Mouse (Mus musculus) left cerebral cortex, postnatal 14 days (tissue): ENCODE measurements around the gene Mif. TPM values are rescaled to one million over a fixed set of nuclear protein-coding genes. Genes with fewer than 3 reads are reported as not detected.
A peak's percentile ranks its signal among the peaks of the same experiment; 100 is the strongest.

Experiments
- DNase-seq, 2 experiments: peaks; one replicate each; pipeline ENCODE4 v3.0.0; 2021 to 2022; ENCODE audit warnings: low spot score in 2 of 2, mixed read lengths in 1 of 2
- intact Hi-C: fragments of 180-260 bp; cut with DNase I; formaldehyde crosslinking; loops from one replicate; pipeline ENCODE4 v1.15.1; 2025
- total RNA-seq, 2 experiments: library from RNA; stranded (reverse); gene quantifications; 2 replicates each; pipeline ENCODE4 v1.2.3; 2021

The Mif gene
- total RNA-seq, 2 experiments from 2014 or later = 690 to 714 TPM

DNA sequence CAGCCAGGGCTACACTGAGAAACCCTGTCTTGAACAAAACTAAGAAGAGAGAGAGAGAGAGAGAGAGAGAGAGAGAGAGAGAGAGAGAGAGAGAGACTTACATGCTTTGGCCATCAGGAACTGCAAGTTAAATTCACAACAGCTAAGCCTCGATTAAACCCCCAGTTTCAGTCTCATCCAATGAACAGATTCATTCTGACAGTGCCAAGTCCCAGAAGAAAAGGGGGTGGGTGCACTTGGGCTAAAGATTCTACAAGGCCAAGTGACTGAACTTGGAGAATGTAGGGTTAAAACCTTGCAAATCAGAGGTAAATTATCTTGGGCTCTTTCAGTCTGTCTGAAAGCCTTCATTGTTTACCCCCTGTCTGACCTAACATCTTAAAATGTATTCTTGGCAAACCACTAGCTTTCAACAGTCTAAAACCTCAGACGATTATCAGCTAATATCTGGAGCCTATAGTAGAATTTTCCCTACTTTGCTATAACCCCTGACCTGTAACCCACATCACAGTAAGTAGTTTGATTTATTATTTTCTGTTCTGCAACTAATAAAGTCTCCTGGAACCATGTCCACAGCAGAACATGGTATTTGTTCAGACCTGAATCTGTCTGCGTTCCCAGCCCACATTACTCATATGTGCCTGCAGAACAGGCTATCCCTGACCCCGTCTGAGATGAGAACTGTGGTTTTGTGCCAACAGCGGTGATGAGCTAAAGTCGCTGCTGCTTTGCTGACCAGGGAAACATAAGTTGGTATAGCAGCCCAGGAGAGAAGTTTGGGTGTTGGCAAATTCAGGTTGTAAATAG lies 20.9 kb upstream of the Mif start:
- DNase-seq = no peak
- intact Hi-C loops = no loop called here

DNA sequence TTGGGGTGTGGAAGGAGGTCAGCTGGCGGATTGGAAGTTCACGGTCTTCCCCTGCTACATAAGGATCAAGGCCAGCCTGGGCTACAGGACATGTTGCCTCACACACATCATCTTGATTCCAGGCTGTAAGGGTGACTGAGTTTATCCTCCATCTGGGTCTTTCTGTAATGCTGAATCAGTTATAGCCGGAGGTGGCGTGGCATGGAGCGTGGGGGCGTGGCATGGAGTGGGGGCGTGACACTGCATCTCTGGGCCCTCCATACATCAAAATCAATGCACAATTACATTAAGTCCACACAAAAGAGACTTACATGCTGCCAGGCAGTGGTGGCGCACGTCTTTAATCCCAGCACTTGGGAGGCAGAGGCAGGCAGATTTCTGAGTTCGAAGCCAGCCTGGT lies 20.3 kb upstream of the Mif start:
- intact Hi-C loops = no loop called here
- DNase-seq = no peak

DNA sequence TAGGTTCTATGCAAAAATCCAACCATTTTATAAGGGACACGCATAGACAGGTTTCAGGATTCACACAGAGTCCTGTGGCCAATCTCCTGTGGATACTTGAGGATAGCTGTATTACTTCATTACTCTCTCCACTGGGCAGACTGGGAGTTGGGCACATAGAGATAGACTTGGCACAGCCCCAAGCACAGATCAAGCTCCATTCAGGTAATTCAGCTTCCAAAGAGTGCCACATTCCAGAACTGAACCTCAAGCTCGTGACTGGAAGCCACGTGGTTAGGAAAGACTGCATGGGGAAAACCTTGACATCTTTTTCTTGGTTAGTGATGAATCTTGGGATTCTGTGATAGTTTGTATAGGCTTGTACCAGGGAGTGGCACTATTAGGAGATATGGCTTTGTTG lies 18.8 kb upstream of the Mif start:
- intact Hi-C loops = no loop called here
- DNase-seq = no peak

DNA sequence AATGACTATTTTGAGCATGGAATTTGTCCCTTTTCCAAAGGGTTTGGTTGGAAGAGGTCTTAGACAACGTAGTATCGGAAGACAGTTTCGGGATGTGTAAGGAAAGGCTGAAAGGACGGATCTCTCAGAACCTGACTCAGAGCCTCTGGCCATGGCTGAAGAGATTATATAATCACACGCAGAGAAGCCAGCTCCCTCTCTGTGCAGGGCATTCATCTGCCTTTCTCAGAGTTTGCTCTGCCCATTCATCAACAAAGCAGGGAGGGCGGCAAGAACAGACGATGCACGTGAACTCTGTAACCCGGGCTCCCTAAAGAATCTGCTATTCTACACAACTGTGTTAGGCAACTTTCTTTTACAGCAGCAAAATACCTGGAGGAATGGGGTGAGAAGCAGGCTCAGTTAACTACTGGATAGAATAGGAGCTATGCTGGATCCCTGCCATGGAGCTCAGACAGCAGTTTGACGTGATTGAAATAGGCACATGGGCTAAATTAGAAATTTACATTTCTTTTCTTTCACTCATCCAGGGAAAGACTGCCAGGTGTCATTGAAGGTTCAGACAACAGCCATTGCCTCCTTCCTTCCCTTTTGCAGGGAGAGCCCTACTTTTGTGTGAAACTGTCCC lies 13.6 kb upstream of the Mif start:
- intact Hi-C loops = no loop called here

DNA sequence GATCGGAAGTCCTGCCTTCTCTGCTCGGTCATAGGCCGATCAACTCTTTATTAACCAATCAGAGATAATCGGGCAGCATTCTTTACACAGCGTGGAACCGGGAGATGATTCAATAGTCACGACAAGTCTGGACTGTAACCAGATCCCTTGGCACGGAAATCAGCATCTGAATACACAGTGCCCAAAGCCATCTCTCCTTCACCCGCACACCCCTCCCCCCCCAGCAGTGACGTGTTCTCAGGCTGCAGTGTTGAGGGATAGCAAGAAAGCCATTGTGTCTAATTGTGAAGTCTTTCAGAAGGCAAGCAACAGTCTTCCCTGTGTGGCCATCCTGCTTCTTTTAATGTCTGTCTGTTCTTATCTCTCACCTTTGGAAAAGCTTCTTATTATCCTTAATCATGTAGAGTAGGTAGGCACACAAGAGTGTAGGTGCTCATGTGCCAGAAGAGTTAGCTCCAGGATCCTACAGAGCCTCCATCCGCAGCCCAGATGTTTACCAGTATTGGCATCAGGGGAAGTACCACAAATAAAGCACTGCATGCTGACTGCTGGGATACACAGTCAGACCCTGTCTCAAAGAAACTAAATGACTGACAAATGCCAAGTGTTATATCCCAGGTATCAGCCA lies 13.0 kb upstream of the Mif start:
- peak; percentile 71 to 87 for DNase-seq
- intact Hi-C loops = no loop called here

More for the DNA sequence above, 13.6 kb upstream of the Mif start:
- no peak for DNase-seq

DNA sequence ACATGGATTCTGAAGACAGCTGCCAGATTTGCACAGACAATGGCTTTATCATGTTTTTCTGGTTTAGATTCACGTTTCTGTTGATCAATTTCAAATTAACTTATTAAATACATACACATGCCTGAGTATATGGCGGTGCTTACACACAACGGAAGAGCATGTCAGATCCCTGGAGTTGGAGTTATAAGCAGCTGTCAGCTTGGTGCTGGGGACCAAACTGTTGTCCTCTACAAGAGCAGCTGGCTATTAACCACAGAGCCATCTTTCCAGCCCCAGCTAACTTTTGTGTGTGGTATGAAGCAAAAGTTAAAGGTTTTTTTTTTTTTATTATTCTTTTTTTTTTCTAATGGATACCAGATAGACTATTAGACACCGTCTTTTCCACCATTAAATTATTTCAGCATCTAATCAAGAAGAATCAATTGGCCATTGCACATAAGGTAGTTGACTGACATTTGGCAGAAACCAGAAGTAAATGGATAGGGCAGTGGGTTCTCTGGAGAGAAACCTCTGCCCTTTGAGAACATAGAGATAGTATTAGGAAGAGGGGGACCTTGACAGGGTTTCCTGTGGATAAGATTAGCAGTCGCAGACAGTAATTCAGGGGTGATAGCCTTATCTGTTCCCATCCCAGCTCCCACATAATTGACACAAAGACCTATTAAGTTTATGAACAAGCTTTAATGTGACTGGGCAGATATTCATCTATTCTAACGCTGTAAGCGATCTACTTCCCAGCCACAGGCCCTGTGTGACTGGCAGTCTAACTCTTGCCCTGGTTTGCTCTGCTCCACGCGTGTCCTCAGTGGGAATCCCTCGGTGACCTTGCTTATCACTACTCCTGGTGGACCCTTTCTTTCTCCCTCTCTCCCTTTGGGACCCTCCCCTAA lies 12.2 kb upstream of the Mif start:
- no peak for DNase-seq
- intact Hi-C loops = no loop called here

DNA sequence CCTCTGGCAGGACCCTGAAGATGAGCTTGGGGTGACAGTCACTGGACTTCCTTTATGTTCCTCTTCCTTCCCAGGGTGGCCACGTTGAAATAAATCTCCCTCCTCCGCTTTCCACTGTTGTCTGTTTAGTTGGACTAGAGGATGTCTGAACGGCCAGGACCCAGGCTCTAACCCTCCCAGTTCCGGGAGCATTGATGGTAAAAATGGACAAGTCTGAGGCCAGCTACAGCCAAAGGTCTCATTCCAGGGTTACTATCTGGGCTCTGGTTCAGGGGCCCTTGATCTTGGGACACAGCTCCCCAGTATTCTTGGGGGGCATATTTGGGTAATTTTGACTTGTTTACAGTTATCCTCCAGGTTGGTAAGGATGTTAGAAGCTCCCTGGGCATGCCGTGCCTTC lies 1.5 kb upstream of the Mif start:
- intact Hi-C loops = no loop called here
- DNase-seq = no peak

DNA sequence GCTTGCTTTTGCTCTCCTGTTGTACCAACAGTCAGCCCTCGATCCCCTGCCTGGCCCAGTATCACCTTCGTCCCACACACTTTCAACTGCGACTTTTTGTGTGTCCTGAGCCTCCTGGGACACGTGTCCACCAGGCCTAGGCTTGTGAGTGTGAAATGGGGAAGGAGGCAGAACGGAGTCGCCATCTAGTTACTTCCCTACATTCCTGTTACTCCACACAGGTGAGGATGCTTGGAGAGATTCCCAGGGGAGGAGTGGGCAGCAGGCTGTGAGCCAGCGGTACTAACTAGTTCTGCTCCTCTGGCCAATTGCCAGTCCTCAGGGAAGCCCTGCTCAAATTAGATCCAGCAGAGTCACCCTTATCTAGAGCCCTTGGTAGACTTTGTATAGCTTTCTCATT lies 706 bp upstream of the Mif start:
- intact Hi-C loops = no loop called here
- no peak for DNase-seq

DNA sequence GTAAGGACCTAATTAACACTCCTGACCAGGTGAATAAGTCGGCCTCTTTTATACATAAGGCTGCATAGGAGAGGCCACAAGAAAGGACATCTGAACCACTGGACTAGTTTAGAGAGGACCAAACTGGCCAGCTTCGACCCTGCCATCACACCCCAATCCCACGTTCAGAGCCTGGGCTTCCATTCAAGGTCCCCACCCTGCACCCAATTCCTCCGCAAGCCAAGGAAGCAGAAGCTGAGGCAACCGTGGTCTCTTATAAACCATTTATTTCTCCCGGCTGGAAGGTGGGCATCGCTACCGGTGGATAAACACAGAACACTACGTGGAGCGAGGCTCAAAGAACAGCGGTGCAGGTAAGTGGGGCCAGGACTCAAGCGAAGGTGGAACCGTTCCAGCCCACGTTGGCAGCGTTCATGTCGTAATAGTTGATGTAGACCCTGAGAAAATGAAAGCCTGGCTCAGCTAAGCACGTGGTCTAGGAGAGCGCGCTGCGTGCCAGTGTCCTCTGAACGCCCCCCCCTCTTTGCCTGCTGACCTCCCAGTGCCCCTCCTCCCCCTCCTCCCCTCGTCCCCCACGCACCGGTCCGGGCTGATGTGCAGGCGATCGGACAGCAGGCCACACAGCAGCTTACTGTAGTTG lies 813 bp downstream of the Mif start:
- peak in 1 of 2 experiments; percentile 59 for DNase-seq
- intact Hi-C loops = loop anchor here (5.0 kb wide), 1 partner anchor 222 kb away; no protein-coding TSS in a partner anchor

DNA sequence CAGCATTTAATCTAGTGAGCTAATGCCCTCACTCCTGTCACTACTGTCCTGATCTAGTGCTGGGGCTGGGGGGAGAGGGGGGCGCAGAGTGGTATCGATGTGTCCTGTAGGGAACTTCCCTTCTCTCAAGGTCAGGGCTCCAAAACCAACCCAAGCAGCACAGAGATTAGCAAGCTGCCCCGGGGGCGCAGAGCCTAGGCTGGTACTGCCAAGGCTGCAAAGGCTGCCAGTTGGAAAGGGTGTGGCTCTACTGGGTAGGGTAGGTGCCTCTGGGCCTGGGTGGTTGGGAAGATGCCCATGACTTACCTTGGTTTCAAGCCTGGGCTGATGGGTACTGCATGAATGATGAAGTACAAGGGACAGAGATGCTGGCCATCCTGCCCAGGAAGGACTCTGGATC lies 2.4 kb downstream of the Mif start:
- DNase-seq = no peak
- intact Hi-C loops = loop anchor here (5.0 kb wide), 1 partner anchor 220 kb away; no protein-coding TSS in a partner anchor

DNA sequence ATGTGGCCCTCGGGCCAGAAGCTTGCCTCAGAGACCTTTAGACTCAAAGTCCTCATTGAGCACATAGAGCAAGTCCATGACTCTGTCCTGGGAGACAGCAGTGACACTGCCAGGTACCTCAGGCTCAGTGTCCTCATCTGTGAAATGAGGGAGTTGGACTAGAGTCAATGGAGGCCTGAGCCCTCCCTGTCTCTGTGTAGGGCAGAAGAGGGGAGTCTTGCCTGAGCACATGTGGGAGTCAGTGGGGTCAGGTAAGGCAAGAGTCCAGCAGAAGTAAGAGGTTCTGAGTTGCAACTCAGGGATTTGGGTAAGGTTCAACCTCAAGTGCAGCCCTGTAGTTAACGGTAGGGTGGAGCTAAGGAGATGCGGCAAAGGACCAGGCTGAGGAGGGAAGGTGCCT lies 3.1 kb downstream of the Mif start:
- no peak for DNase-seq
- intact Hi-C loops = loop anchor here (5.0 kb wide), 1 partner anchor 220 kb away; no protein-coding TSS in a partner anchor

DNA sequence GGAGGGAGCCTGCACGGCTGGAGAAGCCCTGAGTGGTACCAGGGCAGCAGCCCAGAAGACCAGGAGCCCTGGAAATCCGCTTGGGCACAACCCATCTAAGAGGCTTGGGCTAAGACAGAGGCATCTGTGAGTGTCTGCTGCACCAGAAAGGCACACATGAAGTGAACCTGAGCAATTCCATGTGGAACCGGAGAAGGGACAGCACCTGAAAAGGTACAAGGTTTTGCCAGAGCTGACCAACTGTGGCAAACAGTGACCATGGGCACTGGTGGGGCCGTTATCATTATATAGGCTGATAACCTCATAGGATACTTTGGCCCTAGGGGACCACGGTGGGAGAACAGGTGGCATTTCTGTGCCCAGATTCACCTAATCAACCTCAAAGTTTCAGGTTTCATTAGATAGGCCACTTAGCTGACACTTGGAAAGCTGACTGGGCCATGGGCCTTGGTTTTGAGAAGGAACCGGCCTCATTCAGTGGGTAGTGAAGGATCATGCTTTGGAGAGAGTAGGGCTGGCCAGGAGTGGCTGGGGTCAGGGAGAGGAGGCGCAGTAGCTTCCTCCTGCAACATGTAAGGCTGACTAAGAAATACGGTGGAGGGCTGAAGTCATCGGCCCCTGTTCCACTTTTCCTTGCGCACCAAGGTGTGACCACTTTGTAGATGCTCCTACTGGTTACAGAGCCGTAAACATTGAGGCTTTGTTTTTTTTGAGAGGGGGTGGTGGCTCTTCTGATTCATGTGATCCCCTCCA lies 3.7 kb downstream of the Mif start:
- intact Hi-C loops = loop anchor here (5.0 kb wide), 1 partner anchor 219 kb away; no protein-coding TSS in a partner anchor
- DNase-seq = no peak

DNA sequence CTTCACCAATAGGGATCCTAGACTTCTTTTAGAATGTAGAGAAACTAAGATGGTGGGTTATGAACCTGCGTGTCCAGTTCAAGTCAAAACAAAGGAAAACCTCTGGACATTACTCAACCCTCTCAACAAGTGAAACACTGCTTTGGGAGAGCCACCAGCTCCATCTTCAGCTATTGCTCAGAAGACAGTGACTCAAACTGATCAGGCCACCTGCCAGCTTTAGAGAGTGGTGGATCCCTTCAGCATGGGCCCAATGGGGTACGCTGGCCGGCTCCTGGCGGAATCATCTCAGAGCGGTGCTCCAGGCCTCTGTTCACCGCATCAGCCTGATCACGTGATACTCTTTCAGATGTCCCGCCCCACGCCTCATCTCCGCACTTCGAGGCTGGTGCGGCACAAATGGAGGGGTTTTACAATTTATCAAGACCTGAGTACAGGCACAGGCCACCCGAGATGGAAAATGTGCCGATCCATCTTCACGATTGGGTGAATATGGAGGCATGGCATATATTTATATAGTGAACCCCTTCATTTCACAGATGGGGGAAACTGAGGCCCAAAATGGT lies 4.5 kb downstream of the Mif start:
- no peak for DNase-seq
- intact Hi-C loops = loop anchor here (5.0 kb wide), 1 partner anchor 218 kb away; no protein-coding TSS in a partner anchor

DNA sequence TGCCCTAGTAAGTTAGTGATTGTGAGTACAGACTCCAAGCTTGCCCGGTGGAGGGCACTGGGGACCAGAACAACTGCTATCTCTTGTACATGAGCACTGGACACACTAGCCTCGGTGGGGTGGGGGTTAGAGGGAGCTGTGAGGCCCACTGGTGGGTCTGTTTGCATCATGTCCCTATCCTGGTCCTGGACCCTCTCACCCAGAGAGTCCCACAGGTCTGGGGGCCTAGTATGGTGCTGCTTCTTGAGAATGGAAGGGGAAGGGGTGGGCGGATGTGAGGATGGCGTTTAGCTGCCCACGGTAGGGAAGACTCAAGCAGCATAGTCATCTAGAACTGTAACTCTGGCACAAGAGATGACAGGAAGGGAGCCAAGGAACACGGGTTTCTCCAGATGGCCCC lies 5.2 kb downstream of the Mif start:
- intact Hi-C loops = loop anchor here (5.0 kb wide), 1 partner anchor 217 kb away; no protein-coding TSS in a partner anchor
- no peak for DNase-seq

DNA sequence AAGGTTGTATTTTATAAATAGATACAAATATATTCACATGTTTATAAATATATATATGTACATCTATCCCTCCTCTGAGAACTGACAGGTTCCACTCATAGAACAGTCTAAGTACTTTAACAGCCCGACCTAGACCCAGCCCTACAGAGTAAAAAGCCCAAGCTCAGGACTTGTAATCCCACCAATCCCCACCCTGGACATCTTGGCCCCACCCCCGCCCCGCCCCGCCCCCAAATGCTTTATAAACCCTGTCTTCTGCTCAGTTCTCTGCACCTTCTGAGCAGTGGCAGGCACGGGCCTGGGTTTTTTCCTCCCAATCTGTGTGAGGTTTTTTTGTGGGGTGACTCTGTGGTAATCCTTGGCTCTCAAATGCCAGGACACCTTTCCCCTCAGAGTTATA lies 5.9 kb downstream of the Mif start:
- no peak for DNase-seq
- intact Hi-C loops = no loop called here

DNA sequence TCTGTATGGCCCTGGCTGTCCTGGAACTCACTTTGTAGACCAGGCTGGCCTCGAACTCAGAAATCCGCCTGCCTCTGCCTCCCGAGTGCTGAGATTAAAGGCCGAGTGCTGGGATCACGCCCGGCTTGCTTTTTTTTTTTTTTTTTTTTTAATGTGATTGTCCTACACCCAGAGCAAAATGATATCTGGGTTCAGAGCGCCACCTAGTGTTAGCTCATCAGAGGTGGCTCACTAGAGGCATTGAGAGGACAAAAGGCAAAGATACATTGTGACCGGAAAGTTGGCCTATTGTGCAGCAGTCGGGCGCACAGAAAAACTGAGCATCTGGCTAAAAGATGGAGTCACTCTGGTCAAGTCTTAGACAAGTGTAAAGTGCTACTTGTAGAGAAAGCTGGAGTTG lies 6.6 kb downstream of the Mif start:
- intact Hi-C loops = loop anchor here (1.0 to 2.0 kb wide), 3 partner anchors 89 to 267 kb away; partner anchors contain the start of gene Cabin1

DNA sequence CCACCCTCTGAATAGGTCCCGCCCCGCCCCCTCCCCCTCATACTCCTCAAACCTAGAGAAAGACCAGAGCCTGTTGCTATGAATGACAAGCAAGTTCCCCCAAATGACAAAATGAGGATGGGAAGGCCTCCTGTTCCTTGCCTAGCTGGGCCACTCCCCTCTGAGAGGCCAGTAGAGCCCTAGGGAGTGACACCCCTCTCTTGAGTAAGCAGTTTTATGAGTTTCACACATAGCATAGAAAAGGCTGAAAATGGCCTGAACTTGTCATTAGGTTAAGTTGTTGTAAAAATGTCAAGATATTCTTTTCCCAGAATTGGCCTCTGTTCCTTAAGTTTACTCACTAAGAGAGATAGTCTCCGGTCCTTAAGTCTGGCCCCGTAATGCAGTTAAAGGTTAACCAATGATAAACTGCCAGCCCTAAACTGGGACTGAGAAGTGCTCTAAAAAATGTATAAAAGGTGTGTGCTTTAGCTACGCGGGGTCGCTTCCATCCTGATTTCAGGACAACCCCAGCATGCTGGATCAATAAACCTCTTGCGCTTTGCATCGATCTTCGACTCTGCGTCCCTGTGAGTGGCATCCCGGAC lies 7.4 kb downstream of the Mif start:
- no peak for DNase-seq
- intact Hi-C loops = loop anchor here (1.0 to 2.0 kb wide), 3 partner anchors 88 to 266 kb away; partner anchors contain the start of gene Cabin1

More for the DNA sequence above, 6.6 kb downstream of the Mif start:
- DNase-seq = peak; percentile 85 to 91
